19 mouse cellular contexts compared by ENCODE assay signal in genomic region chr7:141387807-141388486, GRCm38 (mm10). TPM values are rescaled to one million over a fixed set of nuclear protein-coding genes. Genes with fewer than 3 reads are reported as not detected.
DNase-seq lines count a peak whose midpoint lies in the region; ATAC-seq and TF ChIP-seq lines count a peak whose summit lies in the region.
"Had no signal": no experiment of that assay in that cellular context is flagged by ENCODE, and none has a peak within 500 bp of the region (broad histone marks: within the 10 kb centered on the region; RNA-seq: fewer than 3 reads in every experiment).

No protein-coding gene starts in this region.

- peak overlapping the region; percentile 94 for H3K27ac ChIP-seq in MEL (ENCODE audit: control insufficient read depth, low read depth, low read length)
- H3K27ac ChIP-seq in liver, embryonic 11.5 days (ENCODE audit: low read depth, low read length) = peak overlapping the region; percentile 90
- H3K27ac ChIP-seq: embryonic facial prominence, embryonic 12.5 days; forebrain, embryonic 15.5 days; heart, embryonic 10.5 days; hindbrain, embryonic 10.5 days; midbrain, embryonic 13.5 days; neural tube, embryonic 12.5 days had no signal

- ATAC-seq in erythroblast, adult 5-6 weeks (replicated peaks; ENCODE audit: low FRiP score, poor library complexity, severe bottlenecking) = peak; percentile 27; the same call in 1 of the 2 replicates
- ATAC-seq in liver, embryonic 11.5 days (replicated peaks; ENCODE audit: low FRiP score) = no peak
- 0 out of 2 replicates have a peak, but pooled peaks have one; percentile 13 for ATAC-seq in megakaryocyte progenitor cell, adult 5-6 weeks (replicated peaks; ENCODE audit: poor library complexity)
- ATAC-seq: forebrain, embryonic 15.5 days; lung, postnatal 0 days; midbrain, embryonic 13.5 days had no signal

- no peaks in the 10 kb centered on the region for H3K9me3 ChIP-seq in MEL (replicated peaks; ENCODE audit: insufficient read depth, low read length)
- no peaks in the 10 kb centered on the region for H3K9me3 ChIP-seq in liver, embryonic 11.5 days (ENCODE audit: control insufficient read depth, low read length)
- H3K9me3 ChIP-seq: embryonic facial prominence, embryonic 12.5 days; forebrain, embryonic 15.5 days; heart, embryonic 10.5 days; hindbrain, embryonic 10.5 days; midbrain, embryonic 13.5 days; neural tube, embryonic 12.5 days had no signal

- no peak for TF ChIP-seq CTCF in MEL (IDR thresholded peaks at IDR 0.05 in 2 of 3, conservative IDR thresholded peaks at IDR 0.05 in 1 of 3; ENCODE audit: control insufficient read depth in 1 of 3, insufficient read depth in 1 of 3, low read depth in 2 of 3, low read length in 3 of 3, poor library complexity in 1 of 3, severe bottlenecking in 1 of 3)

- H3K4me3 ChIP-seq in MEL (ENCODE audit: control insufficient read depth in 1 of 2, insufficient read depth in 1 of 2, low read depth in 2 of 2, low read length in 2 of 2) = peak overlapping the region; percentile 19 to 23
- H3K4me3 ChIP-seq in liver, embryonic 11.5 days (ENCODE audit: low read depth, low read length) = no peak overlapping the region
- H3K4me3 ChIP-seq: embryonic facial prominence, embryonic 12.5 days; forebrain, embryonic 15.5 days; heart, embryonic 10.5 days; hindbrain, embryonic 10.5 days; midbrain, embryonic 13.5 days; neural tube, embryonic 12.5 days had no signal

- TF ChIP-seq POLR2A in MEL (IDR thresholded peaks at IDR 0.05; ENCODE audit: control insufficient read depth in 1 of 2, insufficient read depth in 1 of 2, low read depth in 1 of 2, low read length in 2 of 2, poor library complexity in 1 of 2) = peak in 1 of 2 experiments; percentile 73; a peak in 2 of 4 replicates

- H3K36me3 ChIP-seq in MEL (ENCODE audit: control insufficient read depth in 1 of 2, insufficient read depth in 2 of 2, low read length in 2 of 2) = peaks cover 0 to 35% of the 10 kb centered on the region in 2 experiments; a peak in 2 of 4 replicates
- H3K36me3 ChIP-seq in liver, embryonic 11.5 days (ENCODE audit: control insufficient read depth, insufficient read depth, low read length) = no peaks in the 10 kb centered on the region
- H3K36me3 ChIP-seq: embryonic facial prominence, embryonic 12.5 days; forebrain, embryonic 15.5 days; heart, embryonic 10.5 days; hindbrain, embryonic 10.5 days; midbrain, embryonic 13.5 days; neural tube, embryonic 12.5 days had no signal

- H3K4me1 ChIP-seq in MEL (ENCODE audit: control insufficient read depth in 1 of 2, insufficient read depth in 2 of 2, low read length in 2 of 2) = peaks cover 15 to 39% of the 10 kb centered on the region in 2 experiments
- peaks cover 40% of the 10 kb centered on the region for H3K4me1 ChIP-seq in liver, embryonic 11.5 days (replicated peaks; ENCODE audit: control insufficient read depth, insufficient read depth, low read length)

- H3K4me2 ChIP-seq in liver, embryonic 11.5 days = peak overlapping the region; percentile 34
- H3K4me2 ChIP-seq: embryonic facial prominence, embryonic 12.5 days; forebrain, embryonic 15.5 days; midbrain, embryonic 13.5 days; neural tube, embryonic 12.5 days had no signal

- no peaks in the 10 kb centered on the region for H3K27me3 ChIP-seq in MEL (ENCODE audit: control insufficient read depth in 1 of 2, insufficient read depth in 2 of 2, low read length in 2 of 2)
- 0 out of 2 replicates have a peak, but pooled peaks cover 2% of the 10 kb centered on the region for H3K27me3 ChIP-seq in liver, embryonic 11.5 days (replicated peaks; ENCODE audit: control insufficient read depth, insufficient read depth, low read length)

- H3K79me2 ChIP-seq in MEL (ENCODE audit: control insufficient read depth, insufficient read depth, low read length, poor library complexity) = peaks cover 6% of the 10 kb centered on the region

- TF ChIP-seq RAD21 in MEL (IDR thresholded peaks at IDR 0.05; ENCODE audit: low read depth, low read length) = no peak

- DNase-seq in MEL (ENCODE audit: low read depth, low spot score) (peak; percentile 90), MN1 (ENCODE audit: low spot score) (no peak)
- no peak for DNase-seq in liver, embryonic 11.5 days (ENCODE audit: low spot score)
- DNase-seq in left cerebral cortex, postnatal 36 days (ENCODE audit: low spot score in 2 of 2) = no peak
- DNase-seq in left cerebral cortex, postnatal 25 days (ENCODE audit: low spot score in 2 of 2) = no peak
- DNase-seq: adrenal gland, postnatal 25 days; cerebellum, adult 2 months; kidney, adult 9 months; kidney, postnatal 4 days; right cerebral cortex, adult 18-20 months had no signal

- no peak for TF ChIP-seq EP300 in MEL (IDR thresholded peaks at IDR 0.05; ENCODE audit: low read depth in 1 of 2, low read length in 2 of 2)

- H3K9ac ChIP-seq in MEL (ENCODE audit: control insufficient read depth, low read depth, low read length, poor library complexity, severe bottlenecking) = peak overlapping the region; percentile 48
- 0 out of 2 replicates have a peak overlapping the region, but pooled peaks have one; percentile 34 for H3K9ac ChIP-seq in liver, embryonic 11.5 days (ENCODE audit: low read depth, low read length)
- H3K9ac ChIP-seq: embryonic facial prominence, embryonic 12.5 days; forebrain, embryonic 15.5 days; midbrain, embryonic 13.5 days; neural tube, embryonic 12.5 days had no signal

- 45% methylated on average over 2 of the region's 2 CpGs for WGBS in liver, embryonic 11.5 days

- intact Hi-C loops in left cerebral cortex, postnatal 36 days (cut with DNase I) = no loop called here
- intact Hi-C loops in left cerebral cortex, postnatal 25 days (cut with DNase I) = no loop called here

RNA-seq across cellular contexts. Expression of gene Taldo1, which starts 4.1 kb away (rescaled TPM):
- 415 and 498 TPM in 2 replicates for total RNA-seq in MEL (2012; rRNA removed)
- polyA plus RNA-seq in MEL (2012; ENCODE audit: insufficient read depth in 1 of 2, insufficient read length in 2 of 2, low read depth in 1 of 2, low replicate concordance in 2 of 2, missing spikeins in 1 of 2) = 100 to 1,000 TPM in 1 of 2 experiments, not detected in 1; 298 TPM
- 132 and 180 TPM in 2 replicates for total RNA-seq in erythroblast, adult 5-6 weeks (2015; ENCODE audit: low replicate concordance)
- total RNA-seq in erythroblast, adult 5-6 weeks (2017; ENCODE audit: low replicate concordance) = 443 and 565 TPM in 2 replicates
- polyA plus RNA-seq in liver, embryonic 11.5 days (2014; fragmentation: Nextera tagmentation; extraction: Ambion mirVana) = 442 and 472 TPM in 2 replicates
- 103 and 117 TPM in 2 replicates for total RNA-seq in megakaryocyte progenitor cell, adult 5-6 weeks (2015)
- total RNA-seq in megakaryocyte progenitor cell, adult 5-6 weeks (2017) = 508 and 513 TPM in 2 replicates
- 100 to 1,000 TPM in 1 of 2 experiments, 10 to 100 TPM in 1; 93.3 to 116 TPM for total RNA-seq in left cerebral cortex, postnatal 36 days (2021)
- total RNA-seq in left cerebral cortex, postnatal 25 days (2021) = 100 to 1,000 TPM; 103 TPM

RNA-seq across cellular contexts. Expression of gene Gatd1, which starts 26.0 kb away (rescaled TPM):
- 21.0 and 21.6 TPM in 2 replicates for total RNA-seq in MEL (2012; rRNA removed)
- polyA plus RNA-seq in MEL (2012; ENCODE audit: insufficient read depth in 1 of 2, insufficient read length in 2 of 2, low read depth in 1 of 2, low replicate concordance in 2 of 2, missing spikeins in 1 of 2) = 10 to 100 TPM in 1 of 2 experiments, not detected in 1; 35.9 TPM
- total RNA-seq in erythroblast, adult 5-6 weeks (2015; ENCODE audit: low replicate concordance) = 6.3 and 9.2 TPM in 2 replicates
- 4.9 and 6.0 TPM in 2 replicates for total RNA-seq in erythroblast, adult 5-6 weeks (2017; ENCODE audit: low replicate concordance)
- 35.0 and 41.6 TPM in 2 replicates for polyA plus RNA-seq in liver, embryonic 11.5 days (2014; fragmentation: Nextera tagmentation; extraction: Ambion mirVana)
- 21.9 and 25.9 TPM in 2 replicates for total RNA-seq in megakaryocyte progenitor cell, adult 5-6 weeks (2015)
- 13.5 and 16.3 TPM in 2 replicates for total RNA-seq in megakaryocyte progenitor cell, adult 5-6 weeks (2017)
- 10 to 100 TPM; 43.2 to 43.4 TPM for total RNA-seq in left cerebral cortex, postnatal 36 days (2021)
- total RNA-seq in left cerebral cortex, postnatal 25 days (2021) = 10 to 100 TPM; 41.3 to 48.4 TPM

RNA-seq across cellular contexts. Expression of gene Cend1, which starts 41.3 kb away (rescaled TPM):
- total RNA-seq in MEL (2012; rRNA removed) = not detected in 2 replicates
- not detected for polyA plus RNA-seq in MEL (2012; ENCODE audit: insufficient read depth in 1 of 2, insufficient read length in 2 of 2, low read depth in 1 of 2, low replicate concordance in 2 of 2, missing spikeins in 1 of 2)
- not detected in 2 replicates for total RNA-seq in erythroblast, adult 5-6 weeks (2015; ENCODE audit: low replicate concordance)
- not detected in 2 replicates for total RNA-seq in erythroblast, adult 5-6 weeks (2017; ENCODE audit: low replicate concordance)
- polyA plus RNA-seq in liver, embryonic 11.5 days (2014; fragmentation: Nextera tagmentation; extraction: Ambion mirVana) = 0.16 and 0.27 TPM in 2 replicates
- not detected in 2 replicates for total RNA-seq in megakaryocyte progenitor cell, adult 5-6 weeks (2015)
- not detected in 2 replicates for total RNA-seq in megakaryocyte progenitor cell, adult 5-6 weeks (2017)
- total RNA-seq in left cerebral cortex, postnatal 36 days (2021) = 100 to 1,000 TPM; 291 to 331 TPM
- total RNA-seq in left cerebral cortex, postnatal 25 days (2021) = 100 to 1,000 TPM; 288 to 314 TPM

RNA-seq across cellular contexts. Expression of gene Eps8l2, which starts 49.3 kb away (rescaled TPM):
- 0.46 TPM in 1 of 2 replicates, not detected in the other for total RNA-seq in MEL (2012; rRNA removed)
- polyA plus RNA-seq in MEL (2012; ENCODE audit: insufficient read depth in 1 of 2, insufficient read length in 2 of 2, low read depth in 1 of 2, low replicate concordance in 2 of 2, missing spikeins in 1 of 2) = under 1 TPM in 1 of 2 experiments, not detected in 1; 0.10 TPM
- not detected in 2 replicates for total RNA-seq in erythroblast, adult 5-6 weeks (2015; ENCODE audit: low replicate concordance)
- not detected in 2 replicates for total RNA-seq in erythroblast, adult 5-6 weeks (2017; ENCODE audit: low replicate concordance)
- polyA plus RNA-seq in liver, embryonic 11.5 days (2014; fragmentation: Nextera tagmentation; extraction: Ambion mirVana) = 5.4 and 7.7 TPM in 2 replicates
- total RNA-seq in megakaryocyte progenitor cell, adult 5-6 weeks (2015) = 0.67 TPM in 1 of 2 replicates, not detected in the other
- not detected in 2 replicates for total RNA-seq in megakaryocyte progenitor cell, adult 5-6 weeks (2017)
- 1 to 10 TPM; 4.7 to 5.9 TPM for total RNA-seq in left cerebral cortex, postnatal 36 days (2021)
- 1 to 10 TPM; 3.0 to 3.3 TPM for total RNA-seq in left cerebral cortex, postnatal 25 days (2021)

RNA-seq across cellular contexts. Expression of gene Slc25a22, which starts 49.7 kb away (rescaled TPM):
- 17.7 and 23.8 TPM in 2 replicates for total RNA-seq in MEL (2012; rRNA removed)
- 10 to 100 TPM in 1 of 2 experiments, not detected in 1; 46.0 TPM for polyA plus RNA-seq in MEL (2012; ENCODE audit: insufficient read depth in 1 of 2, insufficient read length in 2 of 2, low read depth in 1 of 2, low replicate concordance in 2 of 2, missing spikeins in 1 of 2)
- 8.2 and 11.7 TPM in 2 replicates for total RNA-seq in erythroblast, adult 5-6 weeks (2015; ENCODE audit: low replicate concordance)
- 3.2 and 10.0 TPM in 2 replicates for total RNA-seq in erythroblast, adult 5-6 weeks (2017; ENCODE audit: low replicate concordance)
- polyA plus RNA-seq in liver, embryonic 11.5 days (2014; fragmentation: Nextera tagmentation; extraction: Ambion mirVana) = 36.9 and 39.4 TPM in 2 replicates
- total RNA-seq in megakaryocyte progenitor cell, adult 5-6 weeks (2015) = 15.5 and 19.8 TPM in 2 replicates
- total RNA-seq in megakaryocyte progenitor cell, adult 5-6 weeks (2017) = 4.4 and 5.3 TPM in 2 replicates
- total RNA-seq in left cerebral cortex, postnatal 36 days (2021) = 100 to 1,000 TPM; 270 to 289 TPM
- 100 to 1,000 TPM; 292 to 311 TPM for total RNA-seq in left cerebral cortex, postnatal 25 days (2021)

Comparison
In these comparisons a context has a peak if more than half of its experiments do, and no peak if none do; other contexts are left out.
1. RNA of gene Cend1, which starts 41.3 kb away (total RNA-seq): 291 to 331 TPM in left cerebral cortex, postnatal 36 days and 288 to 314 TPM in left cerebral cortex, postnatal 25 days; not detected in MEL, not detected in erythroblast, adult 5-6 weeks and not detected in megakaryocyte progenitor cell, adult 5-6 weeks; every median in the first group is over 100 times any median in the second.